Mouse (Mus musculus): ENCODE measurements around the gene Styk1. TPM values are rescaled to one million over a fixed set of nuclear protein-coding genes. Genes with fewer than 3 reads are reported as not detected.

The Styk1 gene
- polyA plus RNA-seq, 1 experiment from 2014 or later: 5.6 TPM

GRCm38 (mm10) chr6:131272311-131272710, 81.1 kb downstream of the Styk1 start:
- ATAC-seq: no peak
- Histone ChIP-seq H3K27ac (ENCODE audit: low read length) (no peak overlapping the region), H3K9ac (ENCODE audit: low read depth, low read length) (no peak overlapping the region), H3K4me3 (ENCODE audit: low read depth, low read length) (no peak overlapping the region), H3K27me3 (ENCODE audit: control insufficient read depth, insufficient read depth, low read depth, low read length) (no peaks in the 10 kb centered on the region), H3K4me1 (ENCODE audit: control insufficient read depth, insufficient read depth, low read length) (no peaks in the 10 kb centered on the region), H3K9me3 (replicated peaks; ENCODE audit: control insufficient read depth, low read length, poor library complexity, severe bottlenecking) (no peaks in the 10 kb centered on the region), H3K4me2 (ENCODE audit: low read length) (no peak overlapping the region), H3K36me3 (ENCODE audit: control insufficient read depth, insufficient read depth, low read length) (peaks cover 9% of the 10 kb centered on the region)
- 84% methylated on average over 1 of the region's 1 CpGs for WGBS

- no peak overlapping the region for H3K27ac ChIP-seq (ENCODE audit: low read length)
- no peak overlapping the region for H3K4me3 ChIP-seq (ENCODE audit: low read depth, low read length)
- no peaks in the 10 kb centered on the region for H3K9me3 ChIP-seq (replicated peaks; ENCODE audit: control insufficient read depth, low read length, poor library complexity, severe bottlenecking)
- H3K4me1 ChIP-seq (ENCODE audit: control insufficient read depth, insufficient read depth, low read length): no peaks in the 10 kb centered on the region
- no peak for ATAC-seq
- no peaks in the 10 kb centered on the region for H3K27me3 ChIP-seq (ENCODE audit: control insufficient read depth, insufficient read depth, low read depth, low read length)
- no peaks in the 10 kb centered on the region; the same call in 1 of the 2 replicates for H3K36me3 ChIP-seq (ENCODE audit: control insufficient read depth, insufficient read depth, low read length)
- 68% methylated on average over 1 of the region's 1 CpGs for WGBS
- H3K4me2 ChIP-seq (ENCODE audit: low read length): no peak overlapping the region
- H3K9ac ChIP-seq (ENCODE audit: low read depth, low read length): no peak overlapping the region
These were observed 83.1 kb downstream of the Styk1 start for GRCm38 (mm10) chr6:131270312-131270711.

- H3K27me3 ChIP-seq (ENCODE audit: control insufficient read depth, insufficient read depth, low read depth, low read length): no peaks in the 10 kb centered on the region
These were observed 83.8 kb downstream of the Styk1 start for GRCm38 (mm10) chr6:131269599-131269998.

GRCm38 (mm10) chr6:131264175-131264574, 89.2 kb downstream of the Styk1 start:
- ATAC-seq: no peak
- no peaks in the 10 kb centered on the region for H3K27me3 ChIP-seq (ENCODE audit: control insufficient read depth, insufficient read depth, low read depth, low read length)
- no peaks in the 10 kb centered on the region for H3K36me3 ChIP-seq (ENCODE audit: control insufficient read depth, insufficient read depth, low read length)
- H3K27ac ChIP-seq (ENCODE audit: low read length): no peak overlapping the region
- no peaks in the 10 kb centered on the region for H3K4me1 ChIP-seq (ENCODE audit: control insufficient read depth, insufficient read depth, low read length)
- H3K9ac ChIP-seq (ENCODE audit: low read depth, low read length): no peak overlapping the region
- WGBS: 89% methylated on average over 5 of the region's 5 CpGs
- peaks cover 4% of the 10 kb centered on the region; the same call in 1 of the 2 replicates for H3K9me3 ChIP-seq (replicated peaks; ENCODE audit: control insufficient read depth, low read length, poor library complexity, severe bottlenecking)
- no peak overlapping the region for H3K4me3 ChIP-seq (ENCODE audit: low read depth, low read length)
- no peak overlapping the region for H3K4me2 ChIP-seq (ENCODE audit: low read length)

More at GRCm38 (mm10) chr6:131269599-131269998, 83.8 kb downstream of the Styk1 start:
- Histone ChIP-seq H3K4me3 (ENCODE audit: low read depth, low read length) (no peak overlapping the region), H3K27ac (ENCODE audit: low read length) (no peak overlapping the region), H3K9me3 (replicated peaks; ENCODE audit: control insufficient read depth, low read length, poor library complexity, severe bottlenecking) (no peaks in the 10 kb centered on the region), H3K4me1 (ENCODE audit: control insufficient read depth, insufficient read depth, low read length) (no peaks in the 10 kb centered on the region), H3K36me3 (ENCODE audit: control insufficient read depth, insufficient read depth, low read length) (no peaks in the 10 kb centered on the region), H3K9ac (ENCODE audit: low read depth, low read length) (no peak overlapping the region), H3K4me2 (ENCODE audit: low read length) (no peak overlapping the region)
- ATAC-seq: no peak
- WGBS: 90% methylated on average over 2 of the region's 2 CpGs

GRCm38 (mm10) chr6:131262778-131263177, 90.6 kb downstream of the Styk1 start:
- Histone ChIP-seq H3K4me1 (ENCODE audit: control insufficient read depth, insufficient read depth, low read length) (no peaks in the 10 kb centered on the region), H3K36me3 (ENCODE audit: control insufficient read depth, insufficient read depth, low read length) (no peaks in the 10 kb centered on the region), H3K27ac (ENCODE audit: low read length) (no peak overlapping the region), H3K9me3 (replicated peaks; ENCODE audit: control insufficient read depth, low read length, poor library complexity, severe bottlenecking) (peaks cover 4% of the 10 kb centered on the region; the same call in 1 of the 2 replicates), H3K9ac (ENCODE audit: low read depth, low read length) (no peak overlapping the region), H3K27me3 (ENCODE audit: control insufficient read depth, insufficient read depth, low read depth, low read length) (no peaks in the 10 kb centered on the region), H3K4me2 (ENCODE audit: low read length) (no peak overlapping the region), H3K4me3 (ENCODE audit: low read depth, low read length) (no peak overlapping the region)
- 62% methylated on average over 3 of the region's 3 CpGs for WGBS
- ATAC-seq: no peak

- H3K4me2 ChIP-seq (ENCODE audit: low read length): no peak overlapping the region
- no peaks in the 10 kb centered on the region for H3K27me3 ChIP-seq (ENCODE audit: control insufficient read depth, insufficient read depth, low read depth, low read length)
- H3K4me1 ChIP-seq (ENCODE audit: control insufficient read depth, insufficient read depth, low read length): no peaks in the 10 kb centered on the region
- H3K36me3 ChIP-seq (ENCODE audit: control insufficient read depth, insufficient read depth, low read length): no peaks in the 10 kb centered on the region
- no peak overlapping the region for H3K9ac ChIP-seq (ENCODE audit: low read depth, low read length)
- no peak overlapping the region for H3K27ac ChIP-seq (ENCODE audit: low read length)
- H3K4me3 ChIP-seq (ENCODE audit: low read depth, low read length): no peak overlapping the region
- ATAC-seq: no peak
- H3K9me3 ChIP-seq (replicated peaks; ENCODE audit: control insufficient read depth, low read length, poor library complexity, severe bottlenecking): peaks cover 4% of the 10 kb centered on the region; the same call in 1 of the 2 replicates
- WGBS: 89% methylated on average over 3 of the region's 3 CpGs
These were observed 91.4 kb downstream of the Styk1 start for GRCm38 (mm10) chr6:131262009-131262408.

Other genes starting within 250 kb of the Styk1 start
- gene Klra2, start 106.2 kb downstream of the Styk1 start, polyA plus RNA-seq (2015; fragmentation: Nextera tagmentation; extraction: Ambion mirVana): 0.10 TPM in 1 of 2 replicates, not detected in the other
- 34.7 and 41.1 TPM in 2 replicates for gene Magohb, start 60.4 kb downstream of the Styk1 start, polyA plus RNA-seq (2015; fragmentation: Nextera tagmentation; extraction: Ambion mirVana)
- gene Ybx3, start 34.9 kb upstream of the Styk1 start, polyA plus RNA-seq (2015; fragmentation: Nextera tagmentation; extraction: Ambion mirVana): 21.6 and 25.4 TPM in 2 replicates
- gene 5430401F13Rik, start 132.8 kb upstream of the Styk1 start, polyA plus RNA-seq (2015; fragmentation: Nextera tagmentation; extraction: Ambion mirVana): not detected in 2 replicates
- not detected in 2 replicates for gene Gm6619, start 132.8 kb upstream of the Styk1 start, polyA plus RNA-seq (2015; fragmentation: Nextera tagmentation; extraction: Ambion mirVana)

All from midbrain, embryonic 16.5 days (tissue).